Mouse (Mus musculus) liver, embryonic 11.5 days (tissue): ENCODE results near the gene Simc1. TPM values are rescaled to one million over a fixed set of nuclear protein-coding genes. Genes with fewer than 3 reads are reported as not detected.

Source experiments
- ATAC-seq: fragments of 200-750 bp; cut with Nextera tagmentation; replicated peaks from 2 replicates; pipeline ENCODE4 v1.8.0; 2017; ENCODE audit warnings: moderate number of reproducible peaks, mild to moderate bottlenecking, moderate TSS enrichment, moderate library complexity; ENCODE audit not compliant: low FRiP score
- DNase-seq: peaks from one replicate; pipeline ENCODE4 v3.0.0-alpha.2; 2017; ENCODE audit warnings: low spot score
- H3K27ac ChIP-seq: fragments of 300-500 bp; sonication (generic); 2 replicates; pipeline ENCODE4 v1.5.1; 2014; ENCODE audit warnings: mild to moderate bottlenecking, low read depth, low read length, control low read depth
- H3K27me3 ChIP-seq: fragments of 300-500 bp; sonication (generic); replicated peaks from 2 replicates; pipeline ENCODE4 v1.6.1; 2014; ENCODE audit warnings: low read length, mixed read lengths; ENCODE audit not compliant: control insufficient read depth, insufficient read depth
- H3K36me3 ChIP-seq: fragments of 300-500 bp; sonication (generic); 2 replicates; pipeline ENCODE4 v1.6.1; 2014; ENCODE audit warnings: mild to moderate bottlenecking, low read length, moderate library complexity, mixed read lengths; ENCODE audit not compliant: control insufficient read depth, insufficient read depth
- H3K4me1 ChIP-seq: fragments of 300-500 bp; sonication (generic); replicated peaks from 2 replicates; pipeline ENCODE4 v1.6.1; 2014; ENCODE audit warnings: low read length, mixed read lengths; ENCODE audit not compliant: control insufficient read depth, insufficient read depth
- H3K4me2 ChIP-seq: fragments of 300-500 bp; sonication (generic); 2 replicates; pipeline ENCODE4 v1.6.1; 2014; ENCODE audit warnings: mild to moderate bottlenecking, control low read depth, moderate library complexity
- H3K4me3 ChIP-seq: fragments of 300-500 bp; sonication (generic); 2 replicates; pipeline ENCODE4 v1.5.1; 2014; ENCODE audit warnings: low read depth, low read length, control low read depth
- H3K9ac ChIP-seq: fragments of 300-500 bp; sonication (generic); 2 replicates; pipeline ENCODE4 v1.6.1; 2014; ENCODE audit warnings: low read depth, low read length, control low read depth
- H3K9me3 ChIP-seq: fragments of 300-500 bp; sonication (generic); 2 replicates; pipeline ENCODE4 v1.6.1; 2016; ENCODE audit warnings: low read length, inconsistent platforms, mixed read lengths; ENCODE audit not compliant: control insufficient read depth
- WGBS: fragments of 180-500 bp; shearing (Covaris S2); extraction: QIAGEN DNeasy Blood & Tissue Kit; methylation state at CpG from one replicate; pipeline ENCODE4 v1.1.7; 2014; 5-methylcytosine and 5-hydroxymethylcytosine counted together
- polyA plus RNA-seq: library from polyadenylated mRNA; unstranded; fragments of >200 nt; fragmentation: Nextera tagmentation; extraction: Ambion mirVana; gene quantifications from 2 replicates; pipeline ENCODE4 v1.2.1, GENCODE M21; 2014

Simc1 gene
- polyA plus RNA-seq, 1 experiment from 2014 or later: 11.6 TPM

DNA sequence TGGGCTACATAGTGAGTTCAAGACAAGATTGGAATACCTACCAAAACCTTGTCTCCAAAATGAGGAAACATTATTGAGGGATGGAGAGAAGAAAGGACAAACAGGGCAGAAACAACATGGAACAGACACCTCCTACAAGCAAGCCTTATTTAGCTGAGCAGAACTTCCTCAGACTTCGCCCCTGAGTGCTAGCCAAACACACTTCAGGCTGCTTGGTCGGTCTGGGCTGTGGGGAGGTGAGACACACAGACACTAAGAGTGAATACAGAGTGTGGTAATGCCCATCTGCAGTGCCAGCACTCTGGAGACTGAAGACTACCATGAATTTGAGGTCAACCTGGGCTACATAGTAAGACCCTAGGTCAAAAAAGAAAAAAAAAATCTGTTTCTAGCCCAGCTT, 56.1 kb downstream of the Simc1 start:
- Histone ChIP-seq H3K4me1 (peaks cover 4% of the 10 kb centered on the region), H3K27me3 (no peaks in the 10 kb centered on the region), H3K4me2 (no peak overlapping the region), H3K27ac (no peak overlapping the region), H3K9ac (no peak overlapping the region), H3K36me3 (peaks cover 29% of the 10 kb centered on the region), H3K9me3 (no peaks in the 10 kb centered on the region), H3K4me3 (no peak overlapping the region)
- DNase-seq (no peak), ATAC-seq (no peak)
- WGBS: 85% methylated on average over 2 of the region's 2 CpGs

DNA sequence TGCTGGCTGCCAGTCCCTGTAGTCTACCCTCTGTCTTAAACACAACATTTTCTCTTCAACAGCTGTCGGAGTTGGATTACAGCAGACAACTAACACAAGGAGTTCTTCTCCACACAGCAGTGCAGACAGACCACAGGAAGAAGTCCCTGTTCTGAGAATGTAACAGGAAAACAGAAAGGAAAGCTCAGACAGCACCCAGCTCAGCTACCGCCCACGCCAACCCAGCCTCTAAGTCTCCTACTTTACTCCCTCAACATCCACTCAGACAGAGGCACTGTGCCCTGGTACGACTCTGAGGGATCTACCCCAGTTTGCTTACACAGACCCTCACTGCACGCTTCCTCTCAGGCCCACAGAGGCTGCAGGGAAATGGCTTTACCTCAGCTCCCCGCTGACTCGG, 57.0 kb downstream of the Simc1 start:
- peaks cover 4% of the 10 kb centered on the region for H3K4me1 ChIP-seq
- no peaks in the 10 kb centered on the region for H3K27me3 ChIP-seq
- peaks cover 29% of the 10 kb centered on the region for H3K36me3 ChIP-seq
- no peaks in the 10 kb centered on the region for H3K9me3 ChIP-seq
- no peak overlapping the region for H3K9ac ChIP-seq
- H3K27ac ChIP-seq: no peak overlapping the region
- no peak overlapping the region for H3K4me3 ChIP-seq
- DNase-seq: no peak
- H3K4me2 ChIP-seq: no peak overlapping the region
- no peak for ATAC-seq
- WGBS: 87% methylated on average over 7 of the region's 7 CpGs

DNA sequence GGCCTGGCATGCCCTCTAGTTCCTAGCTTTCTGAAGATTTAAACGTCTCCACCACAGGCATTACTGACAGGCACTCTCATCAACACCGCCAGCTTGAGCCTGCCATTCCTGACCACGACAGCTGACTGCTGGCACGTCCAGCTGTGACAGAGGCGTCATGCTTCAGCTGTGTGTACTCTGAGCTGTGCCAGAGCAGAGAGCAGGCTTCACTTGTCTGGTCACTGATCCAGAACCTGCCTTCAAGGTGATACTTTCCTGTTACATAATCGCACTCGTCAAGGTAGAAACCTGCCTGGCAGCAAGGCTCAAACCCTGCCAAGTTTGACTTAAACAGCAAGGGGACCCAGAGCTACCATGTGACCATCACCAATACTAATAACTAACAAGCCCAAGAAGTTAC, 59.0 kb downstream of the Simc1 start:
- no peak overlapping the region for H3K27ac ChIP-seq
- peaks cover 6% of the 10 kb centered on the region for H3K4me1 ChIP-seq
- 84% methylated on average over 7 of the region's 7 CpGs for WGBS
- H3K4me3 ChIP-seq: no peak overlapping the region
- H3K9ac ChIP-seq: no peak overlapping the region
- ATAC-seq: no peak
- no peak for DNase-seq
- H3K9me3 ChIP-seq: no peaks in the 10 kb centered on the region
- no peaks in the 10 kb centered on the region for H3K27me3 ChIP-seq
- H3K36me3 ChIP-seq: peaks cover 23% of the 10 kb centered on the region
- no peak overlapping the region for H3K4me2 ChIP-seq

DNA sequence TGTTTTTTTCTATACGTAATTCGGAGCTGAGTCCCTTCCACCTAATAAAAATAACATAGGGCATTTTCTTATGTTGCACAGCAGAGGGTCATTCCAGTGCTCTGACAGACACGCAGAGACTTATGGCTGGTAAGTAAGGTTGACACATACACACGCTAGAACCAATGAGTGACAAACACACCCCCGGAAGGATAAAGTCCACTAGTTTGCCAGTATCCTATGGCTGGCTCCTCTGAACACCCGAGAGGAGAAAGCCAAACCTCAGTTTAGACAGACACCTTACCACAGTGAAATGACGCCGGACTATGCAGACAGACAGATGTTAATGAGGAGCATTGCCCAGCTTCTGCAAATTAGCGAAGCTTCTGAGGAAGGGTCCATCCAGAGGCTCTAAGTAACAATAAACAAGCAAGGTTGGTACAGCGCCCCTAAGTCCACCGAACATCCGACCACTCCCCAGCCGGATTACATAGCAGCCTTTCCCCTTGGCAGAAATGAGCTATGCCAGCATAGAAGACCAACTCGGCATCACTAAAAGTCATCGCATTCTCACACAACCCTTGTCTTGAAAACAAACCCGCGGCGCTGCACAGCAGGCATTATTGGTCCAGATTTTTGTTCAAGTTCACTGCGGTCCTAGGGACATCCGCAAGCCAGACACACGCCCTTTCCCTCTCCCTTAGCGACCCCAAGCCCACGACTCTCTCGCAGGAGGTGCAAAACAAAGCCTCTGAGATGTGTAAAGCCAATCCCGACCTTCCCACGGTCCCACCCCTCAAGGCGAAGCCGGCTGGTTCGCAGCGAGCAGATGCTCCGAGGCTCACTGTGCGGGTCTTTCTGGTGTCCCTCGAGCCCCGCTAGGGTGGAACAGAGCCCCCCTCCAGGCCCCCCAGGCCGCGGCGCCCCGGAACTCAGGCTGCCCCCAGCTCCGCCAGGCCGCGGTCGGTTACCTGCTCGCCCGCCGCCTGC, 60.9 kb downstream of the Simc1 start:
- H3K9ac ChIP-seq: peak overlapping the region; percentile 94
- H3K27ac ChIP-seq: peak overlapping the region; percentile 46; the same call in 1 of the 2 replicates
- H3K36me3 ChIP-seq: peaks cover 9% of the 10 kb centered on the region
- 11% methylated on average over 45 of the region's 45 CpGs for WGBS
- H3K4me3 ChIP-seq: peak overlapping the region; percentile 97
- H3K9me3 ChIP-seq: no peaks in the 10 kb centered on the region
- peaks cover 6% of the 10 kb centered on the region for H3K4me1 ChIP-seq
- DNase-seq (no peak), ATAC-seq (peak; percentile 44)
- no peaks in the 10 kb centered on the region for H3K27me3 ChIP-seq
- H3K4me2 ChIP-seq: peak overlapping the region; percentile 93

DNA sequence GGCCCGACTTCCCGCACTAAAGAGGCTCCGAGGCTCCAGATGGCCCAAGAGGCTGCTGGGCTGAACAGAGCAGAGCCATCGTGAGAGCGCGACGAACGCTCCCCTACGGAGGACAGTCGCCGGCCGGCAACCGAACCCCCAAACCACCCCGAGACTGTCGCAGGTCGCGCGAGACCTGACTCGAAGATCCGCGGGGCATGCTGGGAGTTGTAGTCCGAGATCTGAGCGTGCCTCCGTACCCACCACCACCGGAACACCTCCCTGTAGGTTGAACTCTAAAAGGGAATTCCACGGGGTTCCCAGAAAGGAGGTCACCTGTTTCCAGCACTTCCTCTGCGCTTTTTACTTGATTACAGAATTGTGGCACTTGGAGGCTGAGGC, 61.6 kb downstream of the Simc1 start, which contains the start of gene 4833439L19Rik:
TSS of gene 4833439L19Rik (minus strand) at position 235 of the 381 bp plus-strand sequence.
- Histone ChIP-seq H3K27ac (peak within 1 kb of the TSS; percentile 68), H3K4me1 (peaks cover 6% of the 10 kb centered on the region), H3K4me2 (peak within 1 kb of the TSS; percentile 93), H3K9ac (peak within 1 kb of the TSS; percentile 94), H3K4me3 (peak within 1 kb of the TSS; percentile 97), H3K27me3 (no peaks in the 10 kb centered on the region), H3K36me3 (peaks cover 7% of the 10 kb centered on the region), H3K9me3 (no peaks in the 10 kb centered on the region)
- ATAC-seq (peak; percentile 90), DNase-seq (peak; percentile 90)
- 0% methylated on average over 27 of the region's 27 CpGs for WGBS

DNA sequence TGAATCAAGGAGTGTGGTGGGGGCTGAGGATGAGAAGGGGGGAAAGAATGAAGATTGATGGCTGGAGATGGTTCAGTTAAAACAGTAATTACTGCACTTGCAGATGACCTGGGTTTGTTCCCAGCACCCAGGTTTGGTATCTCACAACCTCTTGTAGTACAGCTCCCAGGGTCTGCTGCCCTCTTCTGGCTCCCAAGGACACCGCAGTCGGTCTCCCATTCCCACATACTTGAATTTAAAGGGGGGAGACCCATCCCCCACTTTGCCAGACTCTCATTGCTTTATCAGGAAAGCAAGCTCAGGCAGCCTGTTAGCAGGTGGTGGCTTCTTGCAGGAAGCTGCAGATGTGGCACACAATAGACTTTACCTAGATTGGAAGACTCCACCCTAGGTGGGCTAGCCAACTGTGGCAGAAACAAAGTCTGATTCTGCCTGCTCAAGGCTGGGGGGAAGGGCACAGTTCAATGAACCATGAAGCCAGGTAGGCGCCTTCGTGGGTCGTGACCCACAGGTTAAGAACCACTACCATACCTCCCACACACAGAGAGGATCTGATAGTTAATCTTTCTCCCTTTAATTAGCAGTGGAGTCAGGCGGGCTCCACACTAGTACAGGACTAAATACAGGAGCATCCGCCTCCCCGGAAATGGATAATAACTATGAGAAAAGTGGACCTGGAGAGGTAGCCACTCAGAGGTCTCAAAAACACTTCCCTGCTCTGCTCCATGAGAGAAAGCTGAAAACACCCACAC, 62.2 kb downstream of the Simc1 start:
- DNase-seq (peak; percentile 59), ATAC-seq (peak; percentile 60)
- Histone ChIP-seq H3K27me3 (no peaks in the 10 kb centered on the region), H3K9me3 (no peaks in the 10 kb centered on the region), H3K36me3 (peaks cover 7% of the 10 kb centered on the region), H3K4me3 (peak overlapping the region; percentile 97), H3K27ac (peak overlapping the region; percentile 68), H3K4me2 (peak overlapping the region; percentile 93), H3K4me1 (peaks cover 6% of the 10 kb centered on the region), H3K9ac (peak overlapping the region; percentile 12)
- WGBS: 47% methylated on average over 8 of the region's 8 CpGs

DNA sequence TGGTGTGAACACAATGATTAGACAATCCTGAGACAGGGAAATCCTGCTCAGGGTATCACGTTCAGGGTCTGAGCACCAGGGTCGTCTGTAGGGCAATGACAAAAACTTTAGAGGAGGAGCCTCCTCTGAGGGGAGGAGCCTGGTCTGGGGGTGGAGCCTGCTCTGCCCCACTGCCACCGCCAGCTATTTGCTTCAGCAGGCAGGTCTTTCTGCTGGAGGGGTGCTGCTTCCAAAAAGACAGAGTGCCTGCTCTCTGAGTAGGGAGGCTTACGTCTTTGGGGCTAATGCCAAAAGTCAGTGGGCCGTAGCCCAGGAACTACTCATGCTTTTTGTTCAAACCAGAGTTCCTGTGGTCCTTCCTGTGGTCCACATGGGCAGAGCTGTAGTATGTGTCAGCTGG, 64.8 kb downstream of the Simc1 start:
- Histone ChIP-seq H3K36me3 (no peaks in the 10 kb centered on the region), H3K4me1 (peaks cover 6% of the 10 kb centered on the region), H3K9me3 (no peaks in the 10 kb centered on the region), H3K27me3 (no peaks in the 10 kb centered on the region), H3K4me2 (no peak overlapping the region), H3K4me3 (no peak overlapping the region), H3K27ac (no peak overlapping the region), H3K9ac (no peak overlapping the region)
- ATAC-seq: no peak
- peak; percentile 48 for DNase-seq
- 41% methylated on average over 5 of the region's 5 CpGs for WGBS

DNA sequence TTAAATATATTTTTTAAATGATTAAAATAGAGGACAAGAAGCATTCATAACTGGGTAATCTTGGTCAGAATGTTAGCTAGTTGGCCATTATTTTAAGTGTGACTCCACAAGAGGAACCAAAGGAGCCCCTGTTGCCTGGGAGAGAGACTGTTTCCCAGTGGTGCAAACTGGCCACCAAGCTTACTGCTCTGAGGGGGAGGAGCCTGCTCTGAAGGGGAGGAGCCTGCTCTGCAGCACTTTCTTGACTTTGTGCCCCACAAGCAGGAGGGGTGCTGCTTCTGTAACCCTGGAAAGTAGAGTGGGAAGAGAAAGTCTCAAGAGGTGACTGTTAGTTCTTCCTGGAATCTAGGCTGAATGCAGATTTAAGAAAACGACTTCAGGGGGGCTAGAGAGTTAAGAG, 65.7 kb downstream of the Simc1 start:
- WGBS: 38% methylated on average over 1 of the region's 1 CpGs
- Histone ChIP-seq H3K9me3 (no peaks in the 10 kb centered on the region), H3K27me3 (no peaks in the 10 kb centered on the region), H3K4me3 (no peak overlapping the region), H3K9ac (no peak overlapping the region), H3K4me1 (peaks cover 5% of the 10 kb centered on the region), H3K36me3 (no peaks in the 10 kb centered on the region), H3K27ac (no peak overlapping the region), H3K4me2 (no peak overlapping the region)
- DNase-seq: no peak
- no peak for ATAC-seq
